Mouse (Mus musculus) heart, adult 18-20 months (tissue): Measurements from ENCODE around the gene Pou4f2. TPM values are rescaled to one million over a fixed set of nuclear protein-coding genes. Genes with fewer than 3 reads are reported as not detected.
A peak's percentile ranks its signal among the peaks of the same experiment; 100 is the strongest.

ENCODE experiments used
- DNase-seq, 2 experiments: peaks; one replicate each; pipeline ENCODE4 v3.0.0; 2021 to 2022; ENCODE audit warnings: mixed read lengths in 1 of 2
- long read RNA-seq, 2 experiments: library from polyadenylated mRNA; stranded (forward); transcript quantifications; one replicate each; pipeline ENCODE4 v2.0.0; 2021
- total RNA-seq, 2 experiments: library from RNA; stranded (reverse); gene quantifications; 2 replicates each; pipeline ENCODE4 v1.2.3; 2021

Gene Pou4f2
- total RNA-seq = not detected
- long read RNA-seq, experiment 1 = 0 reads
- long read RNA-seq, experiment 2 = 0 reads

GRCm38 (mm10) chr8:78436071-78436651 is at the start of gene Pou4f2:
Gene Pou4f2, minus strand, starts transcription at chr8:78436645.
- no peak for DNase-seq

- no peak for DNase-seq
Measured at GRCm38 (mm10) chr8:78477051-78477829, 40.8 kb upstream of the Pou4f2 start.

- no peak for DNase-seq
Measured at GRCm38 (mm10) chr8:78467889-78468288, 31.4 kb upstream of the Pou4f2 start.

GRCm38 (mm10) chr8:78463941-78464340 is 27.5 kb upstream of the Pou4f2 start:
- no peak for DNase-seq

- DNase-seq = no peak
Measured at GRCm38 (mm10) chr8:78456441-78456840, 20.0 kb upstream of the Pou4f2 start.

GRCm38 (mm10) chr8:78442781-78443180 is 6.3 kb upstream of the Pou4f2 start:
- DNase-seq = no peak

GRCm38 (mm10) chr8:78438121-78438520 is 1.7 kb upstream of the Pou4f2 start:
- DNase-seq = peak; percentile 8 to 31

GRCm38 (mm10) chr8:78437140-78438045 is 948 bp upstream of the Pou4f2 start:
- no peak for DNase-seq

- DNase-seq = no peak
Measured at GRCm38 (mm10) chr8:78436661-78437060, 216 bp upstream of the Pou4f2 start.

GRCm38 (mm10) chr8:78435624-78435960 is 853 bp downstream of the Pou4f2 start:
- no peak for DNase-seq

GRCm38 (mm10) chr8:78434823-78435623 is 1.4 kb downstream of the Pou4f2 start:
- DNase-seq = no peak

GRCm38 (mm10) chr8:78434340-78434739 is 2.1 kb downstream of the Pou4f2 start:
- no peak for DNase-seq

GRCm38 (mm10) chr8:78433318-78433717 is 3.1 kb downstream of the Pou4f2 start:
- no peak for DNase-seq

GRCm38 (mm10) chr8:78432451-78432850 is 4.0 kb downstream of the Pou4f2 start:
- no peak for DNase-seq

GRCm38 (mm10) chr8:78431356-78431755 is 5.1 kb downstream of the Pou4f2 start:
- peak in 1 of 2 experiments; percentile 46 for DNase-seq

- DNase-seq = no peak
Measured at GRCm38 (mm10) chr8:78428148-78428547, 8.3 kb downstream of the Pou4f2 start.

- DNase-seq = no peak
Measured at GRCm38 (mm10) chr8:78427769-78428130, 8.7 kb downstream of the Pou4f2 start.

- DNase-seq = no peak
Measured at GRCm38 (mm10) chr8:78426875-78427768, 9.3 kb downstream of the Pou4f2 start.

- no peak for DNase-seq
Measured at GRCm38 (mm10) chr8:78426455-78426854, 10.0 kb downstream of the Pou4f2 start.

GRCm38 (mm10) chr8:78423937-78424336 is 12.5 kb downstream of the Pou4f2 start:
- no peak for DNase-seq

GRCm38 (mm10) chr8:78420101-78420503 is 16.3 kb downstream of the Pou4f2 start:
- peak; percentile 10 for DNase-seq
